Mouse (Mus musculus) cerebellum, adult 2 months (tissue): ENCODE measurements around the gene Slu7.

Experiments
- CTCF ChIP-seq: fragments of 200-500 bp; IDR thresholded peaks from 2 replicates; pipeline ENCODE4 v1.5.1; 2011; ENCODE audit warnings: low read depth, mild to moderate bottlenecking, control low read depth, low read length, moderate library complexity, borderline replicate concordance; ENCODE audit not compliant: insufficient read depth
- POLR2A ChIP-seq: fragments of 200-500 bp; IDR thresholded peaks from 2 replicates; pipeline ENCODE4 v1.6.1; 2011; ENCODE audit warnings: low read length, control low read depth, borderline replicate concordance; ENCODE audit not compliant: insufficient read depth

GRCm38 (mm10) chr11:43385055-43385649 lies 48.4 kb upstream of the Slu7 start:
- TF ChIP-seq CTCF (no peak), POLR2A (no peak)
